Mouse (Mus musculus): ENCODE data around the gene Efcab9. TPM values are rescaled to one million over a fixed set of nuclear protein-coding genes. Genes with fewer than 3 reads are reported as not detected.
"Not testable (repeated sequence)": the region's sequence is repeated elsewhere in the genome, so short reads cannot be mapped to it uniquely, and the experiment has no call there.

Efcab9 gene
- polyA plus RNA-seq, 1 experiment from 2014 or later: 0.21 TPM

DNA sequence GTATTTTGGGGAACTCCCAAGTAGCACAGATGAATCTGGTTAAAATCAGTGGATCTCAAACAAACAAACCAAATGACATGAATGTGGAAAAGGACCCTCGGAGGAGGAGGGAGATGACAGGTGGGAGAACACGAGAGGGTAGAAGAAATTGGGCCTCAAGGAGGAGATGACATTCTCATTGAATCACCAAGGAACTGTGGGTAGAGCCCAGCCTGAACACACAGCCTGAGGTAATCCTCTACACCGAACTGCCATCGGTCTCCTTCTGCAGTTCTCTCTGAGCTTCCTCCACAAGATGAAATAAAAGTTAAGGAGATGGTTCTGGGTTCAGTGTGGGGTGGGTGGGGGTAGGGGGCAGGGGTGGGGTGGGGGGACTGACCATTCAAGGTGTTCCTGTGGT lies 4.9 kb downstream of the Efcab9 start:
- Histone ChIP-seq H3K27me3 (ENCODE audit: poor library complexity, severe bottlenecking) (peaks cover 17% of the 10 kb centered on the region), H3K27ac (no peak overlapping the region), H3K36me3 (replicated peaks) (peaks cover 16% of the 10 kb centered on the region), H3K9me3 (no peaks in the 10 kb centered on the region), H3K4me1 (peaks cover 5% of the 10 kb centered on the region; the same call in 1 of the 2 replicates), H3K4me3 (no peak overlapping the region)
- 82% methylated on average over 4 of the region's 4 CpGs for WGBS
- DNase-seq (ENCODE audit: extremely low spot score, low spot score): no peak

DNA sequence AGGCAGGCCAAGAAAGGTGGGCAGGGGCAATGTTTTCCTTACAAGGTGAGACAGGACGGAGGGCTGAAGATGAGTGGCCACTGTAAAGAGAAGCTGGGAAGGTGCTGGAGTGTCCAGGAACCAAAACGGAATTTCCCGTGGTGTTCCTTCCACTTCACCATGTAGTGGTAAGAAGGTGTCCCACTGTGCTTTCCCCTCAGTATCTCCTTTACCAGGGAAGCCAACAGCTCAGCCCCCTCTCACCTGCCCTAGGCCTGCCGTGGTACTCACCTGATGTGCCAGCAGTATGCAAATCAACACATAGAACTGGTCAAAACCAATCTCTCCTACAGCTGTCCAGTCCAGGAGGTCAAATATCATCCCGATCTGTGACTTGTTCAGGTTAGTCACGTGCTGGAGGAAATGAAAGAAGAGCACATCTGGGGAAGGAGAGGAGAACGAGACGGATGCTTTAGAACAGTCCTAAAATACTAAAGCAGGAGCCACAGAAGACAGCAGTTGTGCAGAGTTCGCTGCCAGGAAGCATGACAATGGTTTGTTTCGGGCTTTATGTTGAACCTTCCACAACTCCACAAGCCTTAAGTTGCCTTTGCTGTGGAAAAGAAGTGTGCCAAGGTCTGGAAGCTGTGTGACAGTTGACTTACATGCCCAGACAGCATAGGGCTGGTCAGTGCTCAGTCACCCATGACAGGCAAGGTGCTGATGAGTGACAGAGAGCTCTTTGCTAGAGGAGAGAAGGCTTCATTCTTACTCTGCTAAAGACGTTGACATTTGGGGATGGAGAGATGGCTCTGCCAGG lies 7.6 kb downstream of the Efcab9 start:
- Histone ChIP-seq H3K36me3 (replicated peaks) (peaks cover 31% of the 10 kb centered on the region), H3K4me1 (no peaks in the 10 kb centered on the region), H3K27me3 (ENCODE audit: poor library complexity, severe bottlenecking) (no peaks in the 10 kb centered on the region), H3K27ac (no peak overlapping the region), H3K4me3 (no peak overlapping the region), H3K9me3 (no peaks in the 10 kb centered on the region)
- WGBS: 85% methylated on average over 11 of the region's 11 CpGs
- DNase-seq (ENCODE audit: extremely low spot score, low spot score): no peak

DNA sequence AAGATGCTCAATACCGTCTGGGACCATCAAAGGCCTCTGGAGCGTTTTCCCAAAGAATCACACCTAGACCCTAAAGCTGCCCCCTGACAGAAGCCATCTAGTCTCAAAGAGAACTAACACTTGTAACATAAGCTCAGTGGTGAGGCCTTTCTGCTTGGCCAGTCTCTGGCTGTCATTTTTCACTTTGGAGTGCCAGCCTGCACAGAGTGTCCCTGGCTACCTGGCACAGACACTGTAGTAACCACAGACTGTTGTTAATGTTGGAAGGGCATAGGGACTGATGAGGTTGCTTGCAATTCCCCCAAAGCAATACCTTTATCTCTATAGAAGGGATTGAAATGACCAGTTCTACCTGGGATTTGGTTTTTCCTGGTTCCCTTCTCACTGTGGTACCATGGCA lies 10.6 kb downstream of the Efcab9 start:
- 88% methylated on average over 2 of the region's 2 CpGs for WGBS
- Histone ChIP-seq H3K36me3 (replicated peaks) (peaks cover 57% of the 10 kb centered on the region), H3K4me1 (no peaks in the 10 kb centered on the region), H3K9me3 (no peaks in the 10 kb centered on the region), H3K27me3 (ENCODE audit: poor library complexity, severe bottlenecking) (no peaks in the 10 kb centered on the region), H3K4me3 (no peak overlapping the region), H3K27ac (no peak overlapping the region)
- DNase-seq (ENCODE audit: extremely low spot score, low spot score): no peak

DNA sequence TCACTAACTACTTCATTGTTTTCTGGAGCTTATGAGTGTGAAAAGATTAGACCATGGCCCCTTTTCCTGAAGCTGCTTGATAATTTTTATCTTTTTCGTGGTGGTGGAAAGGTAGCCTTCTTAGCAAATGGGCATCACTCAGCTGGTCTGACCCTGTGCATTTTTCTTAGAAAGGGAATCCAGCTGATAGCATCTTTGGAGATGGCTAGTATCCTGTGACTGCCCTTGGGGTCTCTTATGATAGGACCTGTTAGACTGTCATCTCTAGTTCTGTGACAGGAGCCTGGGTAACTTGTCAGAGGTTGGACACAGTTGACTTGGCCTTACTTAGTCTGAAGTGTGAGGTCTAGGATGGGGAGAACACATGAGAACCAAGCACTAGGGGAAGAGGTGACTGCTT lies 12.5 kb downstream of the Efcab9 start:
- Histone ChIP-seq H3K9me3 (no peaks in the 10 kb centered on the region), H3K4me1 (no peaks in the 10 kb centered on the region), H3K27ac (no peak overlapping the region), H3K4me3 (no peak overlapping the region), H3K36me3 (replicated peaks) (peaks cover 60% of the 10 kb centered on the region), H3K27me3 (ENCODE audit: poor library complexity, severe bottlenecking) (no peaks in the 10 kb centered on the region)
- 87% methylated on average over 1 of the region's 1 CpGs for WGBS
- DNase-seq (ENCODE audit: extremely low spot score, low spot score): no peak

DNA sequence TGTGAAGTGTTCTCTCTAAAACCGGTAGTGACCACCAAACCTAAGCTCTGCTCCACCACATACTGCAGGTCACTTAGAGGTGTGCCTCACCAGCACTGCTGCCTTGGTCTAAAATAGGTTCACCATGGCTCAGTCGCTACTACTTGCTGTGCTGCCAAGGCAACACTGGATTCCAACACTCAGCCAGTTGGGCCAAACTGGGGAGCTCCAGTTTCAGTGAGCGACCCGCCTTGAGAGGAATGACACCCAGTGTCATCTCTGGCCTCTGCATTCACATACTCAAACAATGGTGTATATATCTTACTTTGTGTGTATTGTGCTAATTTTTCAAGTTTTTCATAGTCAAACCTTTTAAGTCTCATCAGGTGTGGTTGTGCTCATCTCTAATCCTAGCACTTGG lies 13.1 kb downstream of the Efcab9 start:
- H3K27me3 ChIP-seq (ENCODE audit: poor library complexity, severe bottlenecking): no peaks in the 10 kb centered on the region
- DNase-seq (ENCODE audit: extremely low spot score, low spot score): no peak
- H3K9me3 ChIP-seq: no peaks in the 10 kb centered on the region
- H3K4me3 ChIP-seq: no peak overlapping the region
- H3K4me1 ChIP-seq: no peaks in the 10 kb centered on the region
- no peak overlapping the region for H3K27ac ChIP-seq
- 93% methylated on average over 4 of the region's 4 CpGs for WGBS
- peaks cover 54% of the 10 kb centered on the region for H3K36me3 ChIP-seq (replicated peaks)

DNA sequence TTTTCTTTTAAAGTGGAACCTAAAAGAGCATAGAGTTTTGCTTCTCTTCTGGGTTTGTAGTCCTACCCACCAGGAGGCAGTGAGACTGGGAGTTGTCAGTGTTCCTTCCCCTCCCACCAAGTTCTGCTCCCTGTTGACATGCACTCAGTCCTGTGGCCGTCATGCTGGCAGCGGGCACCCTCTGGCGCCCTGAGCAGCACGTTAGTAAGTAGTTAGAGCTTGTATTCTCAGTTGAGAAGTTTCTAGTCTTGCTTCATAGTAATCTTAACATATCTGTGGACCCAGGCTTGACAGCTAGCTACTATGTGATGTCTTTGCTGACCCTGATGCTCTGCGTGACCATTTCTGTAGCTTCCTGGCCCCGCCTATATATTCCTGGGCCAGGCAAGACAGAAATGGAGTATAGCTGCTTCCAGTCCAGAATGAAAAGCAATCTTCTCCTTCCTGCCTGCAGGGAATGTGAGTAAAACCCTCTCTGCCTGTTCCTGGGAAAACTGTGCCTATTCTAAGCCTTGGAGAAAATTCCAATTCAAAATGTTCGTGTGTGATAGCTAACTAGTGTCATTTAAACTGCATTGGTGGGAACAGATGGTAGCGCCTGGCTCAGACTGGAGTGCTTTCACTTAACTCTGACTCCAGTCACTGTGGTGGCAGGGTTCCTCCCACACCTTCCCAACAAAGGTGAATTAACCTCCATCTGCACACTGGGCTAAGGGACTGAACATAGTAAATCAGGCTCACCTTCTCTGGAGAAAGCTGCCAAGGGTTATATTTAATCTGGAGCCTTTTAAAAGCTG lies 14.8 kb downstream of the Efcab9 start:
- no peaks in the 10 kb centered on the region for H3K9me3 ChIP-seq
- WGBS: 93% methylated on average over 8 of the region's 8 CpGs
- H3K27me3 ChIP-seq (ENCODE audit: poor library complexity, severe bottlenecking): no peaks in the 10 kb centered on the region
- DNase-seq (ENCODE audit: extremely low spot score, low spot score): no peak
- H3K4me1 ChIP-seq: no peaks in the 10 kb centered on the region
- H3K36me3 ChIP-seq (replicated peaks): peaks cover 50% of the 10 kb centered on the region
- no peak overlapping the region for H3K4me3 ChIP-seq
- H3K27ac ChIP-seq: no peak overlapping the region

DNA sequence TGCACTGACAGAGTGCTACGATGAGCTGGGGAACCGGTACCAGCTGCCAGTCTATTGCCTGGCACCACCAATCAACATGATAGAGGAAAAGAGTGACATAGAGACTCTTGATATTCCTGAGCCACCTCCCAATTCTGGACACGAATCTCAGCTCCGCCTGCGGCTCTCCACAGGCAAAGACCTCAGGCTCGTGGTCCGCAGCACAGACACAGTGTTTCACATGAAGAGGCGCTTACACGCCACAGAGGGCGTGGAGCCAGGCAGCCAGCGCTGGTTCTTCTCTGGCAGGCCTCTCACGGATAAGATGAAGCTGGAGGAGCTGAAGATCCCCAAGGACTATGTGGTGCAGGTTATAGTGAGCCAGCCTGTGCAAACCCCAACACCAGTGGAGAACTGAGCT lies 15.8 kb downstream of the Efcab9 start:
- no peak overlapping the region for H3K27ac ChIP-seq
- no peaks in the 10 kb centered on the region for H3K27me3 ChIP-seq (ENCODE audit: poor library complexity, severe bottlenecking)
- H3K36me3 ChIP-seq (replicated peaks): peaks cover 58% of the 10 kb centered on the region
- WGBS: 95% methylated on average over 12 of the region's 12 CpGs
- H3K9me3 ChIP-seq: no peaks in the 10 kb centered on the region
- H3K4me3 ChIP-seq: no peak overlapping the region
- H3K4me1 ChIP-seq: no peaks in the 10 kb centered on the region
- DNase-seq (ENCODE audit: extremely low spot score, low spot score): no peak

DNA sequence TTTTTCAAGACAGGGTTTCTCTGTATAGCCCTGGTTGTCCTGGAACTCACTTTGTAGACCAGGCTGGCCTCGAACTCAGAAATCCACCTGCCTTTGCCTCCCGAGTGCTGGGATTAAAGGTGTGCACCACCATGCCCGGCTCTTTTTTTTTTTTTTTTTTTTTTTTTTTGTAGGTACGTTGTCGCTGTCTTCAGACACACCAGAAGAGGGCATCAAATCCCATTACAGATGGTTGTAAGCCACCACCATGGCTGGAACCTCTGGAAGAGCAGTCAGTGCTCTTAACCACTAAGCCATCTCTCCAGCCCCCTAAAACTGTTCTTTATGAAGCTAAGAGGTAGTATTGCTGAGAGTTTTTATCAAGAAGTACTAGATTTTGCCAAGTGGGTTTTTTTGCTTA lies 17.0 kb downstream of the Efcab9 start:
- not testable (repeated sequence) for H3K27ac ChIP-seq; DNase-seq (ENCODE audit: extremely low spot score, low spot score); H3K4me3 ChIP-seq; H3K4me1 ChIP-seq; H3K9me3 ChIP-seq; H3K27me3 ChIP-seq (ENCODE audit: poor library complexity, severe bottlenecking)
- 90% methylated on average over 4 of the region's 5 CpGs for WGBS
- H3K36me3 ChIP-seq (replicated peaks): peaks cover 53% of the 10 kb centered on the region

DNA sequence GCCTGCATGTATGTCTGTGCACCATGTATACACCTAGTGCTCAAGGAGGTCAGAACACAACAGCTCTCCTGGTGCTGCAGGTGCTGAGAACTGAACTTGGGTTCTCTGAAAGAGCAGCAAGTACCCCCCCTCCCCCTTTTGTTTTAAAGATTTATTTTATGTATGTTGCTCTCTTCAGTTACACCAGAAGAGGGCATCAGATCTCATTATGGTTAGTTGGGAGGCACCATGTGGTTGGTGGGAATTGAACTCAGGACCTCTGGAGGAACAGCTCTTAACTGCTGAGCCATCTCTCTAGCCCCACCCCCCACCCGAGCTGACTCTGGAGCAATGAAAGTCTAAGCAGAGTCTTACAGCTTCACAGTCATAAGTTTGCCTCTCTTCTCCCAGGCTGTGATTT lies 21.0 kb downstream of the Efcab9 start:
- Histone ChIP-seq H3K4me3 (no peak overlapping the region), H3K36me3 (replicated peaks) (peaks cover 15% of the 10 kb centered on the region), H3K4me1 (no peaks in the 10 kb centered on the region), H3K27me3 (ENCODE audit: poor library complexity, severe bottlenecking) (no peaks in the 10 kb centered on the region), H3K27ac (no peak overlapping the region), H3K9me3 (no peaks in the 10 kb centered on the region)
- WGBS: 77% methylated on average over 1 of the region's 1 CpGs
- no peak for DNase-seq (ENCODE audit: extremely low spot score, low spot score)

DNA sequence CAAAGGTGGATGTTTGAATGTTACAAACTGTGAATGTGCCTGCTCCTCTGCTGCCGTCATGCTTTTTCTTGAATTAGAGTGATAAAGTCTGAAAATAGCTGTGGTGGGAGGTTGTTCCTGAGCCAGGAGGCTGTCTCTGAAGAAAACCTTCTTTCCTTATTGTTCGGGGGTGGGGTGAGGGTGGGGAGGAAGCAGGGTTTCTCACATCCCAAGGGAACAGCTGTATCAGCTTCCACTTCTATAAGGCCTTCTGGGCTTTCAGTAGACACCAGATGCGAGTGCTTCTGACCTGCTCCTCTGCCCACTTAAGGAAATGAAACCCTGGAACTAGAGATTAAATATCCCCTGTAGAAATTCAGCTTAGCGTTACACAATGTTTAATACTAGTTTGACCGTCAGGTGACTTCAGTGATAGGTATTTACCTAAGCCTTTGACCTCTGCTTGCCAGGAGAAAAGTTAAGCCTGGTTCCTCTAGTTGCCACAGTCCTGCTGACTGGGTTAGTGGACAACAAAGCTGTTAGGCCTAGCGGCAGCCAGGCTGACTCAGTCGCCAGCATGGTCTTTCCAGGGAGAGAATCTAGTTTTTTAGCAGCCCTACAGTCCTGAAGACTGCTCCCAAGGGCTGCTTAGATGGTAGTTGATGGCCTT lies 26.7 kb downstream of the Efcab9 start:
- Histone ChIP-seq H3K9me3 (no peaks in the 10 kb centered on the region), H3K4me3 (no peak overlapping the region), H3K27ac (no peak overlapping the region), H3K27me3 (ENCODE audit: poor library complexity, severe bottlenecking) (no peaks in the 10 kb centered on the region), H3K36me3 (replicated peaks) (peaks cover 35% of the 10 kb centered on the region), H3K4me1 (no peaks in the 10 kb centered on the region)
- 87% methylated on average over 7 of the region's 7 CpGs for WGBS
- no peak for DNase-seq (ENCODE audit: extremely low spot score, low spot score)

DNA sequence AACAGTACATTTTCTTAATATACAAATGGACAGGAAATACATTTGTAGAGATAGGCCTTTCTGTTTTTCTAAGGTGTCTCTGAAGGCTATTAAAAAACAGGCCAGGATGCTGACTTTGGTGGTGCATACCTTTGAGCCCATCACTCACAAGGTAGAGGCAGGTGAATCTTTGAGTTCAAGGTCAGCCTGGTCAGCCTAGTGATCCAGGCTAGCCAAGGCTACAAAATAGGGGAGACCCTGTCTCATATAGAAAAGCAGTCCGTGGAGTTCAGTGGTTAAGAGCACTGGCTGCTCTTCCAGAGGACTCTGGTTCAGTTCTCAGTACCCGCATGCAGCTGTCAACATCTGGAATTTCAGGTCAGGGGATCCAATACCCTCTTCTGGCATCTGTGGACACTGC lies 28.2 kb downstream of the Efcab9 start:
- Histone ChIP-seq H3K27me3 (ENCODE audit: poor library complexity, severe bottlenecking) (no peaks in the 10 kb centered on the region), H3K4me3 (no peak overlapping the region), H3K36me3 (replicated peaks) (peaks cover 47% of the 10 kb centered on the region), H3K4me1 (no peaks in the 10 kb centered on the region), H3K9me3 (no peaks in the 10 kb centered on the region), H3K27ac (no peak overlapping the region)
- WGBS: 89% methylated on average over 2 of the region's 2 CpGs
- no peak for DNase-seq (ENCODE audit: extremely low spot score, low spot score)

DNA sequence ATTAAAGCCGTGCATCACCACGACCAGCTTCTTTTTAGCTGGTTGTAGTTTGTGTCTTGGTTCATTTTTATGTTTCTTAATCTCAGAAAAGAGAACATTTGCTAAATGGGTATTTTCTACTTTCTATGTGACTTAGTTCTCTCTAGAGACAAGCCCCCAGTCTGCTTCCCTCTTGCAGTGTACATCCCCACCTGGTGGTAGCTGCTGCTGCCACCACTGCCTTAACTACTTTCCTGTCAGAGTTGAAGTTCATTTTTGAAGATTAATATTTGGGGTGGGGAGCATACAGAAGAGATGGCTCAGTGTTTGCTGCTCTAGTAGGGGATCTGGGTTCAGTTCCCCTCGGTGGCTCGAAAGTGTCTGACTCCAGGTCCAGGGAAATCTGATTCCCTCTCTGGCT lies 31.9 kb downstream of the Efcab9 start:
- Histone ChIP-seq H3K27me3 (ENCODE audit: poor library complexity, severe bottlenecking) (no peaks in the 10 kb centered on the region), H3K36me3 (replicated peaks) (peaks cover 45% of the 10 kb centered on the region), H3K4me3 (no peak overlapping the region), H3K4me1 (no peaks in the 10 kb centered on the region), H3K27ac (no peak overlapping the region), H3K9me3 (no peaks in the 10 kb centered on the region)
- 92% methylated on average over 4 of the region's 4 CpGs for WGBS
- no peak for DNase-seq (ENCODE audit: extremely low spot score, low spot score)
